Mouse (Mus musculus) midbrain, embryonic 14.5 days (tissue): ENCODE data around the gene Wdr74. TPM values are rescaled to one million over a fixed set of nuclear protein-coding genes. Genes with fewer than 3 reads are reported as not detected.

Experiments
- ATAC-seq: fragments of 200-750 bp; cut with Nextera tagmentation; 2 replicates; pipeline ENCODE4 v1.8.0; 2017; ENCODE audit warnings: moderate number of reproducible peaks, moderate library complexity; ENCODE audit not compliant: low FRiP score, low TSS enrichment
- DNase-seq: peaks from one replicate; pipeline ENCODE4 v3.0.0-alpha.2; 2015
- H3K27ac ChIP-seq: fragments of 300-500 bp; sonication (generic); replicated peaks from 2 replicates; pipeline ENCODE4 v1.5.1; 2014; ENCODE audit warnings: mild to moderate bottlenecking, low read depth, low read length, moderate library complexity
- H3K27me3 ChIP-seq: fragments of 300-500 bp; sonication (generic); 2 replicates; pipeline ENCODE4 v1.6.1; 2014; ENCODE audit warnings: low read length, control low read depth, mixed read lengths; ENCODE audit not compliant: control insufficient read depth, insufficient read depth
- H3K36me3 ChIP-seq: fragments of 300-500 bp; sonication (generic); 2 replicates; pipeline ENCODE4 v1.6.1; 2014; ENCODE audit warnings: low read length, control low read depth; ENCODE audit not compliant: control insufficient read depth, insufficient read depth
- H3K4me1 ChIP-seq: fragments of 300-500 bp; sonication (generic); 2 replicates; pipeline ENCODE4 v1.6.1; 2014; ENCODE audit warnings: mild to moderate bottlenecking, antibody characterized with exemption, low read length, control low read depth; ENCODE audit not compliant: control insufficient read depth, insufficient read depth
- H3K4me2 ChIP-seq: fragments of 300-500 bp; sonication (generic); 2 replicates; pipeline ENCODE4 v1.6.1; 2014; ENCODE audit warnings: mild to moderate bottlenecking, low read length, moderate library complexity
- H3K4me3 ChIP-seq: fragments of 300-500 bp; sonication (generic); replicated peaks from 2 replicates; pipeline ENCODE4 v1.5.1; 2014; ENCODE audit warnings: low read depth, low read length
- H3K9ac ChIP-seq: fragments of 300-500 bp; sonication (generic); replicated peaks from 2 replicates; pipeline ENCODE4 v1.6.1; 2014; ENCODE audit warnings: mild to moderate bottlenecking, low read length, moderate library complexity
- H3K9me3 ChIP-seq: fragments of 300-500 bp; sonication (generic); 2 replicates; pipeline ENCODE4 v1.6.1; 2016; ENCODE audit warnings: low read length, control low read depth, mixed read lengths; ENCODE audit not compliant: control insufficient read depth
- WGBS: fragments of 180-500 bp; shearing (Covaris S2); extraction: QIAGEN DNeasy Blood & Tissue Kit; methylation state at CpG from one replicate; pipeline ENCODE4 v1.1.7; 2014; 5-methylcytosine and 5-hydroxymethylcytosine counted together
- polyA plus RNA-seq: library from polyadenylated mRNA; unstranded; fragments of >200 nt; fragmentation: Nextera tagmentation; extraction: Ambion mirVana; gene quantifications from 2 replicates; pipeline ENCODE4 v1.2.1, GENCODE M21; 2014

Wdr74 gene
- polyA plus RNA-seq, 1 experiment from 2014 or later = 89.1 TPM

DNA sequence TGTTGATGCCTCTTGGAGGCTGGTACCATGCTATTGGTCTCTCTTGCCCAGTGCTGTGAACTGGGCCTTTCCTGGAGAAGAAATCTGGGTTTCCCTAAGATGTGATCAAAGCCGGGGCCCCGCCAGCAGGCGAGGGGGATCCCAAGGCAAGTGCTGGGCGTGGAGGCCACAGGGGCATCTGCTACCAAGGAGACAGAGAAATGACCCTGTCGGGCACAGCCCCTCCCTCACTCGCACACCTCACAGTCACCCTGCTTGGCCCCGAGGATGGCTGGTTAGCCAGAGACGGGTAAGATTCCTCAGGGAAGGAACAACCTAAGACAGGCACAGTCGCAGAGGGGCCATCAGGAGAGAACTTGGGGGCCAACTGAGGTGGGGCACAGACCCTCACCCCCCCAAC is 29.9 kb downstream of the Wdr74 start:
- Histone ChIP-seq H3K4me3 (no peak overlapping the region), H3K9ac (no peak overlapping the region), H3K27me3 (no peaks in the 10 kb centered on the region), H3K9me3 (peaks cover 7% of the 10 kb centered on the region; the same call in 1 of the 2 replicates), H3K27ac (no peak overlapping the region), H3K4me1 (0 out of 2 replicates have a peak, but pooled peaks cover 3% of the 10 kb centered on the region), H3K36me3 (peaks cover 85% of the 10 kb centered on the region), H3K4me2 (no peak overlapping the region)
- WGBS = 98% methylated on average over 9 of the region's 9 CpGs
- DNase-seq = no peak
- no peak for ATAC-seq

DNA sequence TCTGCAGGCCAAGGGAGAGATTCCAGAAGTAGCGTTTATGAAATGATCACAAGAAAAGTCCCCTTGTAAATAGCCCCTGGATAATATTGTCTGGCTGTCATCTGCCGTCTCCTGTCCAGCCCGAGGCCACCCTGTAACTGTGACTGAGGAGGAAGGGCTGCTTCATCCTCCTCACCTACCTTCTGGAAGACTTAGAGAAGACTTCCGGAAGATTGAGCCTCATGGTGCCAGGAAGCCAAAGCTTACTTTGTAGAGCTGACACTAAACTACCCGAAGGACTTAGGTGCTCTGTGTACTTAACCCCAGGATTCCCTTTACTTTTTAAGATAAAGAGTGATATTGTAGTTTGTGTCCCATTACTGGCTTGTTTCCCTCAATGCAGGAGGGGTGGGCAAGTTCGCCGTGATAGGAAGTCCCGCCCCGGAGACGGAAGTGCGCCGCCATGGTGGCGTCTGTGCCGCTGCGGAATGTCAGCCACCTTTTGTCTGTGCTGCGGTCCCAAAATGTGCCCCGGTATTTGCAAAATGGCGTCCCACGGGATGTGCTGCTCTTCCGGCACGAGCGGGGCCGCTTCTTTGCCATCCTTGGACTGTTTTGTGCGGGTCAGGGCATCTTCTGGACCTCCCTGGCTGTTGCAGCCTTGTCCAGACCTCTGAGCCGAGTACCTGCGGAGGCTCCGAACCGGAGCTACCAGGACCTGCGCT is 35.1 kb downstream of the Wdr74 start, which contains the start of gene Tmem223:
Gene Tmem223, plus strand, starts transcription at position 430 of the 704 bp plus-strand sequence.
- ATAC-seq (peak; percentile 55; the same call in 1 of the 2 replicates), DNase-seq (peak; percentile 88)
- Histone ChIP-seq H3K9ac (peak within 1 kb of the TSS; percentile 84), H3K9me3 (no peaks in the 10 kb centered on the region), H3K4me1 (peaks cover 33% of the 10 kb centered on the region), H3K36me3 (peaks cover 71% of the 10 kb centered on the region), H3K27ac (peak within 1 kb of the TSS; percentile 88), H3K27me3 (no peaks in the 10 kb centered on the region), H3K4me2 (peak within 1 kb of the TSS; percentile 68), H3K4me3 (peak within 1 kb of the TSS; percentile 78)
- WGBS = 19% methylated on average over 29 of the region's 29 CpGs

- DNase-seq (no peak), ATAC-seq (no peak)
- Histone ChIP-seq H3K27me3 (no peaks in the 10 kb centered on the region), H3K36me3 (peaks cover 51% of the 10 kb centered on the region), H3K4me3 (peak overlapping the region; percentile 10; the same call in 1 of the 2 replicates), H3K4me1 (peaks cover 34% of the 10 kb centered on the region), H3K4me2 (peak overlapping the region; percentile 100), H3K9ac (no peak overlapping the region), H3K27ac (no peak overlapping the region), H3K9me3 (no peaks in the 10 kb centered on the region)
- 91% methylated on average over 5 of the region's 5 CpGs for WGBS
These were observed 37.4 kb downstream of the Wdr74 start for GRCm38 (mm10) chr19:8772996-8773395.

GRCm38 (mm10) chr19:8773409-8773808 is 37.8 kb downstream of the Wdr74 start:
- H3K4me3 ChIP-seq = peak overlapping the region; percentile 64
- H3K4me1 ChIP-seq = peaks cover 34% of the 10 kb centered on the region
- peak overlapping the region; percentile 100 for H3K4me2 ChIP-seq
- WGBS = 57% methylated on average over 6 of the region's 6 CpGs
- no peaks in the 10 kb centered on the region for H3K27me3 ChIP-seq
- no peak for ATAC-seq
- DNase-seq = no peak
- peaks cover 51% of the 10 kb centered on the region for H3K36me3 ChIP-seq
- no peaks in the 10 kb centered on the region for H3K9me3 ChIP-seq
- peak overlapping the region; percentile 78; the same call in 1 of the 2 replicates for H3K9ac ChIP-seq
- no peak overlapping the region for H3K27ac ChIP-seq

DNA sequence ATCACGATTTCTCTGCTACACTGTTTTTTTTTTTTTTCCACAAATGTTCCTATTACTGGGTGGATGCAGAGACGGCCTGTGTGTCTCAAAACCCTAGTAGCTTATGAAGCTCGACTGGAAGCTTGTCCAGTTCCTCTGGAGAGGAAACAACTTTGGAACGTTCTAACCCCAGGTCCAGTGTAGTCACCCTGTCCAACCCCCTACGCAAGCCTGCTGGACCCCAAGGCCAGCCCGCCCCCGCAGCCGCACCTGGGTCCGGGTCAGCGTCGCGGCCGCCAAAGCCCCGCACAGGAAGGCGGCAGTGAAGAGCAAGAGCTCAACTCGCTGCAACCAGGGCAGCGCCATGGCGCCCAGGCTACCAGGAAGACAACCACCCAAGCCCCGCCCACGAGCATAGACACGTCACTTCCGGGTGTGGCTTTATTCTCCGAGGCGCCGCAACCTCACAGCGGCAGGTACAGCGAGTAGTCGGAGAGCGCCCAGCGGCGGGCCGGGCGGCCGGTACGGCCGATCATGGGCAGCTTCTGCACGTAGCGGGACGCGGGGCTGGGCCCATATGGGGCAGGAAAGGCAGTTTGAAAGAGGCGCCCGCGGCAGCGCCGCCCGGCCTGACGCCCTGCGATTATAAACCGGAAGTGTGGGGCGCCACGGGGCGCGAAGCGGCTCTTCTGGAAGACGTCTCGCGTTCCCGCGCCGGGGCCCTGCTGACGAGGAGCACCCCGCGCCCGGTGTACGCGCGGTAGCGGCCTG is 38.6 kb downstream of the Wdr74 start, which contains the start of gene Tmem179b:
Gene Tmem179b, minus strand, starts transcription at position 382 of the 750 bp plus-strand sequence.
- WGBS = under 1% methylated on average over 68 of the region's 68 CpGs
- peak; percentile 93 for ATAC-seq
- H3K4me1 ChIP-seq = peaks cover 34% of the 10 kb centered on the region
- peak; percentile 98 for DNase-seq
- peak within 1 kb of the TSS; percentile 78 for H3K9ac ChIP-seq
- peak within 1 kb of the TSS; percentile 99 for H3K27ac ChIP-seq
- no peaks in the 10 kb centered on the region for H3K27me3 ChIP-seq
- peak within 1 kb of the TSS; percentile 100 for H3K4me2 ChIP-seq
- peak within 1 kb of the TSS; percentile 64 for H3K4me3 ChIP-seq
- H3K36me3 ChIP-seq = peaks cover 46% of the 10 kb centered on the region
- H3K9me3 ChIP-seq = no peaks in the 10 kb centered on the region

DNA sequence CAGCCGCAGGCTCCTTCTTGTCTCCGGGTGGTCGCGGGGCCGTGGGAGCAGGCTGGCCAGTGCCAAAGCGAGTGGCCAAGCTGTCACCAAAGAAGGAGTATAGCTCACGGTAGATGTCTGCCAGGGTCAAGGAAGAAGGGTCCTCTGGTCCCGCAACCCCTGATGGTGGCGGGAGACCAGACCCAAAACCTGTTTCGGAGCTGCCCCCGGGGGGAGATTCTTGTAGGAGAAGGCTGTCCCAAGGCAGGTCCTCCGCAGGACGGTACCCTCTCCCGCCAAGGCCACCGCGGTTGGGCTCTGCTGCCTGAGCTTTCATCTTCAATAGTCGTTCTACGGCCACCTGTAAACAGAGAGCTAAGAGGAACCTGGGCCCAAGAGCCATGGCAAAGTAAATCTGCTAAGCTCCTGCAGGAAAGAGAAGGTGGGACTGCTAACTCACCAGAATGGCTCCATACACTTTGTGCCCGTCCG is 39.4 kb downstream of the Wdr74 start:
- H3K9ac ChIP-seq = peak overlapping the region; percentile 78
- peak overlapping the region; percentile 64 for H3K4me3 ChIP-seq
- H3K27me3 ChIP-seq = no peaks in the 10 kb centered on the region
- peaks cover 42% of the 10 kb centered on the region for H3K36me3 ChIP-seq
- no peaks in the 10 kb centered on the region for H3K9me3 ChIP-seq
- H3K4me2 ChIP-seq = peak overlapping the region; percentile 100
- 5% methylated on average over 20 of the region's 20 CpGs for WGBS
- no peak; the same call in 1 of the 2 replicates for ATAC-seq
- H3K27ac ChIP-seq = peak overlapping the region; percentile 99
- no peak for DNase-seq
- peaks cover 34% of the 10 kb centered on the region for H3K4me1 ChIP-seq

DNA sequence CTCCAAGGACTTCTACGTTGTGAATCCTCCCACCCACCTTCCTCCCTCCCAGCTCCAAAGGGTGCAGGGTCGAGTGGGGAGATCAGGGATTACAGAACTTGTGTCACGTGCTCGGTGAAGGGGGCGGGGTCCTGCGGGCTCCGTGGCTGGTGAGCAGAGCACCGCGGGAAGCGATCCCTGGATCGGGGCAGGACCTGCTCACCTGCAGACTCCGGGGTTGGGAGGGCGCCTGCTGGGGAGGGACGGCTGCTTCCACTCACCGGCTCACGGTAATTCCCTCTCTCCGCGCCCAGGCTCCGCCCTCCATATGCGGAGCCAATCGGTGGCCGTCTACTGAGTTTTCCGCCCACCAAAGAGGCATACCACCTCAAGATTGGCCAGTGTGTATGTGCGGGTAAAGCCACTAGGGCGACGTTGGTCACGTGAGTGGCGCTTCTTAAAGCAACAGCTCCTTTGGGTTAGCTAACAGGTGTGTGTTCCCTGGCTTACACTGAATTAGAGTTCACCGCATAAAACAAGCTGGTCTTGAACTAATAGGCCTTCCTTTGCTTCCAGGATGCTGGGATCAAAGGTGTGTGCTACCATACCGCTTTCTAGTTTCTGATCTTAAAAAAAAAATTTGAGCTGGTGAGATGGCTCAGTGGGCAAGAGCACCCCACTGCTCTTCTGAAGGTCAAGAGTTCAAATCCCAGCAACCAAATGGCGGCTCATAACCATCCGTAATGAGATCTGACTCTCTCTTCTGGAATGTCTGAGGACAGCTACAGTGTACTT is 50.6 kb downstream of the Wdr74 start, which contains the start of gene Taf6l:
Gene Taf6l, minus strand, starts transcription at position 410 of the 774 bp plus-strand sequence.
- peaks cover 13% of the 10 kb centered on the region; the same call in 1 of the 2 replicates for H3K4me1 ChIP-seq
- H3K4me3 ChIP-seq = peak within 1 kb of the TSS; percentile 75
- H3K27me3 ChIP-seq = no peaks in the 10 kb centered on the region
- DNase-seq = peak; percentile 96
- peak within 1 kb of the TSS; percentile 75 for H3K27ac ChIP-seq
- H3K4me2 ChIP-seq = peak within 1 kb of the TSS; percentile 69
- H3K9ac ChIP-seq = peak within 1 kb of the TSS; percentile 66
- H3K9me3 ChIP-seq = no peaks in the 10 kb centered on the region
- peak; percentile 99 for ATAC-seq
- H3K36me3 ChIP-seq = peaks cover 26% of the 10 kb centered on the region
- WGBS = 1% methylated on average over 32 of the region's 32 CpGs

- H3K9ac ChIP-seq = no peak overlapping the region
- H3K27me3 ChIP-seq = no peaks in the 10 kb centered on the region
- peaks cover 15% of the 10 kb centered on the region for H3K36me3 ChIP-seq
- peak overlapping the region; percentile 67 for H3K27ac ChIP-seq
- DNase-seq = peak; percentile 65
- no peak for ATAC-seq
- no peak overlapping the region for H3K4me3 ChIP-seq
- peaks cover 13% of the 10 kb centered on the region; the same call in 1 of the 2 replicates for H3K4me1 ChIP-seq
- no peak overlapping the region; the same call in 1 of the 2 replicates for H3K4me2 ChIP-seq
- no peaks in the 10 kb centered on the region for H3K9me3 ChIP-seq
- WGBS = 18% methylated on average over 3 of the region's 3 CpGs
These were observed 52.9 kb downstream of the Wdr74 start for GRCm38 (mm10) chr19:8788521-8788920.
